Mouse (Mus musculus) bone marrow, adult 2 months (tissue): ENCODE measurements around the gene 1700029P11Rik.

ENCODE experiments used
- CTCF ChIP-seq: fragments of 200-500 bp; IDR thresholded peaks from 2 replicates; pipeline ENCODE4 v1.5.1; 2011; ENCODE audit warnings: low read length, control low read depth; ENCODE audit not compliant: control insufficient read depth, insufficient read depth
- POLR2A ChIP-seq: fragments of 200-500 bp; IDR thresholded peaks from 2 replicates; pipeline ENCODE4 v1.6.1; 2011; ENCODE audit warnings: low read depth, mild to moderate bottlenecking, control low read depth, low read length, borderline replicate concordance; ENCODE audit not compliant: control insufficient read depth

DNA sequence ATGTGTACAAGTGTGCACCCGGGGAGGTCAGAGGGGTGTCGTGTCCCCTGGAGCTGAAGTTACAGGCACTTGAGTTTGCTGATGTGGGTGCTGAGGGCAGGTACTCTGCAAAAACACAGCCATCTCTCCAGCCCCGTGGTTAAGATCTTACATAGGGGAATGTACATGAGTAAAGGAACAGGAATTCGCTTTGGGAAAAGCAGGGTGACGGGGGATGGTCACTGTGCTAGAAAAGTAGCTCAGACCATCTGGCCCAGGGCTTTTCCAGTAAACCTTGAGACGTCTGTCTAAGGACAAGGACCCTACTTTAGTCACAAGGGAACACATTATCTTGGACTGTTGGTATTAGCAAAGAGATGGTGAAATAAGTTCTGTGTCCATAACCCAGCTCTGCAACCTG, 31.6 kb downstream of the 1700029P11Rik start:
- TF ChIP-seq POLR2A (no peak), CTCF (no peak)
